Mouse (Mus musculus): ENCODE measurements around the gene Map3k21. TPM values are rescaled to one million over a fixed set of nuclear protein-coding genes. Genes with fewer than 3 reads are reported as not detected.

Gene Map3k21
- total and polyA plus RNA-seq, 3 experiments: not detected

DNA sequence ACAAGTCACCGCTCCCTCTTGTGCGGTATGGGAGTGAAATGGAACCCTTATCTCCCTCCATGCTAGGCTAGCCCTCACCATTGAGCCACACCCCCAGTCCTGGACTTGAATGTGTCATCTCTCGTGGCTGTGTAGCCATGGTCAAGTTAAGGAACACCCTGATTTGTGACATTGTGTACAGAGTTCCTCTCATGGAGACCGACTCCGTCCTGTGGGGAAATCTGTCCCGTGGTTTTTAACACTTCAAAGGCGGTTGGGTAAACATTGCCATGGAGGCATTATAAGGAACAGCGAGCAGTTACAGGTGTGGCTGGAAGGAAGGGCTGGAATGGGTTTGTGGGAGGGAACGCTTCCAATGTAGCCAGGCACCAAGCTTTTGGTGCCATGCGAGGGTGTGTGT is 6.8 kb downstream of the Map3k21 start:
- Histone ChIP-seq H3K4me2 (ENCODE audit: insufficient read depth, low read depth, poor library complexity, severe bottlenecking) (no peak overlapping the region), H3K4me1 (ENCODE audit: control insufficient read depth in 1 of 2, insufficient read depth in 2 of 2) (no peaks in the 10 kb centered on the region), H3K9me3 (replicated peaks; ENCODE audit: low read length) (no peaks in the 10 kb centered on the region), H3K27ac (ENCODE audit: insufficient read depth, low read depth) (no peak overlapping the region), H3K4me3 (replicated peaks in 1 of 3; ENCODE audit: low read depth in 2 of 3, low read length in 2 of 3, poor library complexity in 1 of 3) (no peak overlapping the region), H3K27me3 (replicated peaks) (peaks cover 45% of the 10 kb centered on the region), H3K9ac (ENCODE audit: insufficient read depth, low read depth) (no peak overlapping the region), H3K36me3 (replicated peaks in 1 of 2; ENCODE audit: control insufficient read depth in 1 of 2, insufficient read depth in 1 of 2, low read length in 1 of 2) (no peaks in the 10 kb centered on the region), H3K79me2 (replicated peaks; ENCODE audit: control insufficient read depth, extremely low read depth, insufficient read depth, poor library complexity, severe bottlenecking) (no peaks in the 10 kb centered on the region)
- TF ChIP-seq BHLHE40 (IDR thresholded peaks at IDR 0.05; ENCODE audit: low read depth, low read length): no peak
- no peak for TF ChIP-seq JUND (conservative IDR thresholded peaks at IDR 0.05; ENCODE audit: low read depth, low read length)
- TF ChIP-seq RAD21 (IDR thresholded peaks at IDR 0.05; ENCODE audit: low read depth, low read length): no peak
- no peak for TF ChIP-seq MYC (IDR thresholded peaks at IDR 0.05; ENCODE audit: low read depth, low read length)
- TF ChIP-seq ELF1 (IDR thresholded peaks at IDR 0.05; ENCODE audit: low read depth, low read length): no peak
- no peak for TF ChIP-seq ZMIZ1 (IDR thresholded peaks at IDR 0.05; ENCODE audit: low read depth, low read length)
- DNase-seq (ENCODE audit: extremely low read depth): no peak
- in situ Hi-C loops (cut with MboI; ENCODE audit: low pct_ligation_motif_present, low pct_unique_long_range_greater_than_20kb, low sequenced_read_pairs) (no loop called here), dilution Hi-C loops (cut with MboI; ENCODE audit: extremely low pct_ligation_motif_present, extremely low pct_unique_long_range_greater_than_20kb, low sequenced_read_pairs) (no loop called here)

DNA sequence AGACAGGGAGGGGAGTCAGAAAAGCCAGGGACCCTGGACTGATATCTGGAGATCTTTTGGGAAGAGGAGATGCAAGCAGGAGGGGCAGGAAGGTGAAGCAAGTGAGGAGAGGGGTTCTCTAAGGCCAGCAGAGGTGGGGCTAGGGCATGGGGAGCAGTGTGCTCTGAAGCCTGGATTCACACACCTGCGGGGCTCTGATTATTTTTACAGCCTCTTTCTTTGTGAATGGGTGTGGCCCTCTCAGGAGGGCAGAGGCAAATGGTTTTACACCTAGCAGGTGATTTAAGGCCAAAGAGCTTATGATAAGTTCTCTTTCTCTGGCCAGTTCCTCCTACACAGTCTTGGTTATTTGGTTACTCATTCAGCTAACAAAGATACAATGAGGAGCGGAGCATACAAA is 8.5 kb downstream of the Map3k21 start:
- Histone ChIP-seq H3K27me3 (replicated peaks) (peaks cover 52% of the 10 kb centered on the region), H3K79me2 (replicated peaks; ENCODE audit: control insufficient read depth, extremely low read depth, insufficient read depth, poor library complexity, severe bottlenecking) (no peaks in the 10 kb centered on the region), H3K4me1 (ENCODE audit: control insufficient read depth in 1 of 2, insufficient read depth in 2 of 2) (no peaks in the 10 kb centered on the region), H3K4me2 (ENCODE audit: insufficient read depth, low read depth, poor library complexity, severe bottlenecking) (no peak overlapping the region), H3K9ac (ENCODE audit: insufficient read depth, low read depth) (no peak overlapping the region), H3K36me3 (replicated peaks in 1 of 2; ENCODE audit: control insufficient read depth in 1 of 2, insufficient read depth in 1 of 2, low read length in 1 of 2) (no peaks in the 10 kb centered on the region), H3K4me3 (replicated peaks in 1 of 3; ENCODE audit: low read depth in 2 of 3, low read length in 2 of 3, poor library complexity in 1 of 3) (no peak overlapping the region), H3K27ac (ENCODE audit: insufficient read depth, low read depth) (no peak overlapping the region), H3K9me3 (replicated peaks; ENCODE audit: low read length) (no peaks in the 10 kb centered on the region)
- TF ChIP-seq UBTF (IDR thresholded peaks at IDR 0.05; ENCODE audit: low read depth, low read length): no peak
- TF ChIP-seq MEF2A (IDR thresholded peaks at IDR 0.05; ENCODE audit: borderline replicate concordance, low read depth, low read length): no peak
- no peak for TF ChIP-seq POLR2A (IDR thresholded peaks at IDR 0.05; ENCODE audit: low read depth, low read length)
- TF ChIP-seq JUND (conservative IDR thresholded peaks at IDR 0.05; ENCODE audit: low read depth, low read length): no peak
- TF ChIP-seq POLR2AphosphoS2 (IDR thresholded peaks at IDR 0.05; ENCODE audit: low read depth, low read length): no peak
- dilution Hi-C loops (cut with MboI; ENCODE audit: extremely low pct_ligation_motif_present, extremely low pct_unique_long_range_greater_than_20kb, low sequenced_read_pairs) (no loop called here), in situ Hi-C loops (cut with MboI; ENCODE audit: low pct_ligation_motif_present, low pct_unique_long_range_greater_than_20kb, low sequenced_read_pairs) (no loop called here)
- no peak for DNase-seq (ENCODE audit: extremely low read depth)

DNA sequence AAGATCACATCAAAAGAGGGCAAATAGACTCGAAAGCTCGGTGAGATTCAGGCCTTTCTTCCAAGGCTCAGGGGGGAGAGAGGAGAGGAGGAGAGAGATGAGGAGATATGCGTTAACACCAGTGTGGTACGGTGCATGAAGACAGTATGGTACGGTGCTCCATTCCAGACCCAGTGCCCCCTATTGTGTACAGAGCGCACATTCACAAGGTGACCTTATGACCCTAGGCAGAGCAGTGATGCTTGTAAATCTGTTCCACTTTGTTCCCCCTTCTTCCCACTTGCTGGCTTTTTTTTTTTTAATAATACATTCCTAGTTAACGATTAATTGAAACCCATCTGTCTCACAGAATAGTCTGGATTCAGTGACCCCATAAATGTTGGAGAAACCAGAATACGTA is 9.3 kb downstream of the Map3k21 start:
- Histone ChIP-seq H3K9me3 (replicated peaks; ENCODE audit: low read length) (no peaks in the 10 kb centered on the region), H3K36me3 (replicated peaks in 1 of 2; ENCODE audit: control insufficient read depth in 1 of 2, insufficient read depth in 1 of 2, low read length in 1 of 2) (no peaks in the 10 kb centered on the region), H3K4me2 (ENCODE audit: insufficient read depth, low read depth, poor library complexity, severe bottlenecking) (no peak overlapping the region), H3K9ac (ENCODE audit: insufficient read depth, low read depth) (no peak overlapping the region), H3K27ac (ENCODE audit: insufficient read depth, low read depth) (no peak overlapping the region), H3K27me3 (replicated peaks) (peaks cover 61% of the 10 kb centered on the region), H3K4me1 (ENCODE audit: control insufficient read depth in 1 of 2, insufficient read depth in 2 of 2) (no peaks in the 10 kb centered on the region), H3K79me2 (replicated peaks; ENCODE audit: control insufficient read depth, extremely low read depth, insufficient read depth, poor library complexity, severe bottlenecking) (no peaks in the 10 kb centered on the region), H3K4me3 (replicated peaks in 1 of 3; ENCODE audit: low read depth in 2 of 3, low read length in 2 of 3, poor library complexity in 1 of 3) (no peak overlapping the region)
- DNase-seq (ENCODE audit: extremely low read depth): no peak
- in situ Hi-C loops (cut with MboI; ENCODE audit: low pct_ligation_motif_present, low pct_unique_long_range_greater_than_20kb, low sequenced_read_pairs) (no loop called here), dilution Hi-C loops (cut with MboI; ENCODE audit: extremely low pct_ligation_motif_present, extremely low pct_unique_long_range_greater_than_20kb, low sequenced_read_pairs) (no loop called here)
- no peak for TF ChIP-seq POLR2A (IDR thresholded peaks at IDR 0.05; ENCODE audit: low read depth, low read length)
- no peak for TF ChIP-seq ZC3H11A (IDR thresholded peaks at IDR 0.05; ENCODE audit: low read depth, low read length)
- no peak for TF ChIP-seq BHLHE40 (IDR thresholded peaks at IDR 0.05; ENCODE audit: low read depth, low read length)
- no peak for TF ChIP-seq E2F4 (IDR thresholded peaks at IDR 0.05; ENCODE audit: insufficient replicate concordance, low read depth, low read length)
- TF ChIP-seq TCF12 (IDR thresholded peaks at IDR 0.05; ENCODE audit: low read depth, low read length): no peak
- TF ChIP-seq SIN3A (IDR thresholded peaks at IDR 0.05; ENCODE audit: low read length): no peak
- TF ChIP-seq TBP (conservative IDR thresholded peaks at IDR 0.05; ENCODE audit: low read depth, low read length): no peak
- no peak for TF ChIP-seq SMC3 (IDR thresholded peaks at IDR 0.05; ENCODE audit: low read depth, low read length)
- no peak for TF ChIP-seq JUND (conservative IDR thresholded peaks at IDR 0.05; ENCODE audit: low read depth, low read length)
- no peak for TF ChIP-seq PAX5 (IDR thresholded peaks at IDR 0.05; ENCODE audit: low read length)
- TF ChIP-seq CTCF (conservative IDR thresholded peaks at IDR 0.05 in 1 of 2, IDR thresholded peaks at IDR 0.05 in 1 of 2; ENCODE audit: low read depth in 2 of 2, low read length in 2 of 2): no peak
- no peak for TF ChIP-seq CHD2 (IDR thresholded peaks at IDR 0.05; ENCODE audit: low read length)
- TF ChIP-seq CHD1 (IDR thresholded peaks at IDR 0.05; ENCODE audit: low read depth, low read length): no peak
- no peak for TF ChIP-seq USF2 (conservative IDR thresholded peaks at IDR 0.05; ENCODE audit: low read depth, low read length)
